Mouse (Mus musculus) cerebral cortex, adult 2 months (tissue): ENCODE results near the gene Pdia4.

Experiments
- WGBS: fragments of 180-500 bp; shearing (Covaris S2); methylation state at CpG from one replicate; pipeline ENCODE4 v1.1.7; 2018; 5-methylcytosine and 5-hydroxymethylcytosine counted together

The Pdia4 gene

GRCm38 (mm10) chr6:47757849-47758248 is 55.4 kb downstream of the Pdia4 start:
- WGBS: 2% methylated on average over 20 of the region's 38 CpGs

- WGBS: 10% methylated on average over 12 of the region's 22 CpGs
Observed at GRCm38 (mm10) chr6:47757429-47757828, 55.8 kb downstream of the Pdia4 start.

- 3% methylated on average over 13 of the region's 44 CpGs for WGBS
Observed at GRCm38 (mm10) chr6:47753144-47753543, 60.1 kb downstream of the Pdia4 start.

GRCm38 (mm10) chr6:47748306-47748705 is 64.9 kb downstream of the Pdia4 start:
- WGBS: 8% methylated on average over 15 of the region's 25 CpGs

- WGBS: 85% methylated on average over 4 of the region's 8 CpGs
Observed at GRCm38 (mm10) chr6:47747886-47748285, 65.3 kb downstream of the Pdia4 start.
